Mouse (Mus musculus) limb, embryonic 13.5 days (tissue): Measurements from ENCODE around the gene Fkbp14. TPM values are rescaled to one million over a fixed set of nuclear protein-coding genes. Genes with fewer than 3 reads are reported as not detected.
A peak's percentile ranks its signal among the peaks of the same experiment; 100 is the strongest.

ENCODE experiments used
- ATAC-seq: fragments of 200-750 bp; cut with Nextera tagmentation; 2 replicates; pipeline ENCODE4 v1.8.0; 2017; ENCODE audit warnings: low read depth, moderate number of reproducible peaks, moderate TSS enrichment; ENCODE audit not compliant: low FRiP score
- H3K27ac ChIP-seq: fragments of 300-500 bp; sonication (generic); 2 replicates; pipeline ENCODE4 v1.5.1; 2015; ENCODE audit warnings: inconsistent platforms, mild to moderate bottlenecking, moderate library complexity
- H3K27me3 ChIP-seq: fragments of 300-500 bp; sonication (generic); 2 replicates; pipeline ENCODE4 v1.6.1; 2015; ENCODE audit warnings: mild to moderate bottlenecking, inconsistent platforms
- H3K36me3 ChIP-seq: fragments of 300-500 bp; sonication (generic); 2 replicates; pipeline ENCODE4 v1.6.1; 2015; ENCODE audit warnings: inconsistent platforms, mild to moderate bottlenecking, moderate library complexity
- H3K4me1 ChIP-seq: fragments of 300-500 bp; sonication (generic); 2 replicates; pipeline ENCODE4 v1.6.1; 2015; ENCODE audit warnings: inconsistent platforms
- H3K4me2 ChIP-seq: fragments of 300-500 bp; sonication (generic); replicated peaks from 2 replicates; pipeline ENCODE4 v1.6.1; 2015; ENCODE audit warnings: inconsistent platforms, mild to moderate bottlenecking, moderate library complexity
- H3K4me3 ChIP-seq: fragments of 300-500 bp; sonication (generic); 2 replicates; pipeline ENCODE4 v1.5.1; 2015; ENCODE audit warnings: moderate library complexity, mild to moderate bottlenecking, inconsistent platforms
- H3K9ac ChIP-seq: fragments of 300-500 bp; sonication (generic); 2 replicates; pipeline ENCODE4 v1.6.1; 2015; ENCODE audit warnings: mild to moderate bottlenecking, inconsistent platforms
- H3K9me3 ChIP-seq: fragments of 300-500 bp; sonication (generic); 2 replicates; pipeline ENCODE4 v1.6.1; 2016; ENCODE audit warnings: inconsistent platforms
- WGBS: fragments of 180-500 bp; shearing (Covaris S2); methylation state at CpG from one replicate; pipeline ENCODE4 v1.1.7; 2015; 5-methylcytosine and 5-hydroxymethylcytosine counted together
- polyA plus RNA-seq: library from polyadenylated mRNA; unstranded; fragments of >200 nt; fragmentation: Nextera tagmentation; extraction: Ambion mirVana; gene quantifications from 2 replicates; pipeline ENCODE4 v1.2.1, GENCODE M21; 2015

The Fkbp14 gene
- polyA plus RNA-seq, 1 experiment from 2014 or later, result 51.3 TPM

GRCm38 (mm10) chr6:54600681-54601347, 3.7 kb upstream of the Fkbp14 start:
- no peaks in the 10 kb centered on the region for H3K36me3 ChIP-seq
- peaks cover 35% of the 10 kb centered on the region for H3K4me1 ChIP-seq
- H3K4me2 ChIP-seq, result no peak overlapping the region
- no peak for ATAC-seq
- no peaks in the 10 kb centered on the region for H3K27me3 ChIP-seq
- H3K27ac ChIP-seq, result no peak overlapping the region
- H3K9me3 ChIP-seq, result peaks cover 3% of the 10 kb centered on the region; the same call in 1 of the 2 replicates
- H3K4me3 ChIP-seq, result no peak overlapping the region
- no peak overlapping the region for H3K9ac ChIP-seq
- WGBS, result 75% methylated on average over 5 of the region's 5 CpGs

GRCm38 (mm10) chr6:54597711-54598110, 603 bp upstream of the Fkbp14 start:
- H3K27me3 ChIP-seq, result no peaks in the 10 kb centered on the region
- WGBS, result 87% methylated on average over 3 of the region's 3 CpGs

DNA sequence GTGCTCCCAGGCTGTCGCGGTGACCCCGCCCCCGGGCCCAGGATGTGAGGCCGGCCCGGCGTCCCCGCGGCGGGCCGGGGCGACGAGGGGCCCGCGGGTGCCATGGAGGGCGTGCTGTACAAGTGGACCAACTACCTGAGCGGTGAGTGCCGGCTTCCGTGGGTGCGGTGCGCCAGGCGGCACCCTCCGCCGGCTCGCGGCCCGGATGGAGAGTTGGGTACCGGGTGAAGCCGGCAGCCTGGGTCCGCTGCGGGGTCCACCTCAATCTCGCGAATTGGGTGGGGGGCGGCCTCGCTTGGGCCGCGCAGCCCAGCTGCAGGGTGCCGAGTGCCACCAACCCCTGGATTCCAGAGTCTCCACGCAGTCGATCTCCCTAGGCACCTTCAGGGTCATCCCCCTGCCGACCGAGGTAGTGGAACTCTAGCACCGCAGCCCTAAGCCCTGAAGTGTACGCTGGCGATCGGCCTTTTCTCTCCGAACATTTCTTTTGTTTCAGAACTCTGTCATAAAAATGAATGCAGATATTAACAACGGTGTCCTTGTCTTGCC, 1.7 kb downstream of the Fkbp14 start:
- peak overlapping the region; percentile 65 for H3K27ac ChIP-seq
- peaks cover 47% of the 10 kb centered on the region for H3K4me1 ChIP-seq
- peak overlapping the region; percentile 78 for H3K4me2 ChIP-seq
- peak overlapping the region; percentile 93 for H3K9ac ChIP-seq
- no peaks in the 10 kb centered on the region for H3K36me3 ChIP-seq
- no peaks in the 10 kb centered on the region for H3K27me3 ChIP-seq
- under 1% methylated on average over 47 of the region's 48 CpGs for WGBS
- H3K4me3 ChIP-seq, result peak overlapping the region; percentile 94
- no peak; the same call in 1 of the 2 replicates for ATAC-seq
- H3K9me3 ChIP-seq, result no peaks in the 10 kb centered on the region

More at GRCm38 (mm10) chr6:54597711-54598110, 603 bp upstream of the Fkbp14 start:
- Histone ChIP-seq H3K9ac (no peak overlapping the region), H3K4me3 (no peak overlapping the region), H3K27ac (no peak overlapping the region), H3K4me1 (peaks cover 28% of the 10 kb centered on the region), H3K4me2 (no peak overlapping the region), H3K9me3 (no peaks in the 10 kb centered on the region), H3K36me3 (no peaks in the 10 kb centered on the region)
- no peak for ATAC-seq

DNA sequence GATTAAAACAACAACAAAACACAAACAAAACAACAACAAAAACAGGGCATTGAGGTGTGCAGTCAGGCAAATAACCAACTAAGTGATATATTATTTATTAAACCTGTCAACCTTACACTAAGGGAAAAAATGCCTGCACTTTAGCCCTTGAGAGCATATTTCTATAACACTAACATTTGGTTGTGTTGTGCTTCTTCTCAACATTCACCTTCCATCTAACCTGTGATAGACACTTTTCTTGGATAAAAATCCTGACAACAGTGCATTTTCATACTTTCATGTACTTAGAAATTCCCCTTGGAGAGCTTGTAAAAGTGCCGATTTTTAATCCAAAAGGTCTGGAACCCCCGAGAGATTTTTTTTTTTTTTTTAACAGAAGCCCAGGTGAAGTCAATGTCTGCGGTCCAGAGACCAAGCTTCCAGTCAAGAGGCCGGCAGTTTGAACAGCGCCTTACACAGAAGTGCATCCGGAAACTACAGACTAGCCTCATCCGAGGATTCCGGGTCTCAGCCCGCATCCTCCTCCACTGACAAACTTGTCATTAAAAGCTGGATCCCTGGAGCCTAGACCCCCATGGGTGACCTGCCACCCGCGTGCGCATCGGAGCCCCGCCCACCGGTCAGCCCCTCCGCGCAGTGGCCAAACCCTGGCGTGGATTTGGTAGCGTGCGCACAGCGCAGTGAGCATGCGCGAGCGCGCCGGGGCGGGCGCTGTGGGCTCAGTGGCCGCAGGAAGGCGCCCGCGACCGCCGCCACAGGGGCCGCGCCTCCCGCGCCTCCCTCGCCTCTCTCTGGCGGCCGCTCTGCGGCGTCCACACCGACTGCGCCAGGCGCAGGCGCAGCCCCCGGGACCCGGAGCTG, 2.4 kb downstream of the Fkbp14 start, which contains the start of gene Plekha8:
TSS of gene Plekha8 (plus strand) at position 643 of the 861 bp plus-strand sequence.
- WGBS, result under 1% methylated on average over 49 of the region's 49 CpGs
- Histone ChIP-seq H3K27ac (peak within 1 kb of the TSS; percentile 65), H3K4me3 (peak within 1 kb of the TSS; percentile 94), H3K9me3 (no peaks in the 10 kb centered on the region), H3K4me2 (peak within 1 kb of the TSS; percentile 78), H3K9ac (peak within 1 kb of the TSS; percentile 93), H3K4me1 (peaks cover 50% of the 10 kb centered on the region), H3K27me3 (no peaks in the 10 kb centered on the region), H3K36me3 (no peaks in the 10 kb centered on the region)
- ATAC-seq, result peak; percentile 88

DNA sequence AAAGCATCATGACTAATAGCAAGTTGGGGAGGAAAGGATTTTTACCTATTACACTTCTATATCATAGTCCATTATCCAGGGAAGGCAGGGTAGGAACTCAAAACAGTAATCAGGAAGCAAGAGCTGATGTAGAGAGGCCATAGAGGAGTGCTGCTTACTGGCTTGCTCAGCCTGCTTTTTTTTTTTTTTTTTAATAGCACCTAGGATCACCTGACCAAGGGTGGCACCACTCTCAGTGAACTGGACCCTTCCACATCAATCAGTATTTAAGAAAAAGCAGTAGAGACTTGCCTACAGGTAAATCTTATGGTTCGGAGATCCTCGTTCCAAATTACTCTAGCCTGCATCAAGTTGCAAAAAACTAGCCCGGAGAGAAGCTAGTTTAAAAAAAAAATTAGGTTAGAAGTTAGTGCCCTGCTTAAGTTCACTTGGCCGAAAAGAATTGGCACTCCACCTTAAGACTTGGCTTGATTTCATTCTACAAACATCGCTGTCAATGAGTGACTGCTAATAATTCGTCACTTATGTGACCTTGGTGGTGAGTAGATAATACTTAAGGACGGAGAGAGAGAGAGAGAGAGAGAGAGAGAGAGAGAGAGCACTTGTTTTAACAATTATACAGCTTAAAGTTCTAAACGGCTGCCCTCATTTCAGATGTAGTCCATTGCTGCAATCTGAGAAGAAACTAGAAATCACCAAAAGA, 3.2 kb downstream of the Fkbp14 start:
- WGBS, result 64% methylated on average over 8 of the region's 8 CpGs
- ATAC-seq, result no peak
- H3K9me3 ChIP-seq, result no peaks in the 10 kb centered on the region
- H3K9ac ChIP-seq, result no peak overlapping the region
- H3K27ac ChIP-seq, result no peak overlapping the region
- H3K27me3 ChIP-seq, result no peaks in the 10 kb centered on the region
- H3K36me3 ChIP-seq, result no peaks in the 10 kb centered on the region
- peak overlapping the region; percentile 94 for H3K4me3 ChIP-seq
- H3K4me2 ChIP-seq, result peak overlapping the region; percentile 78
- peaks cover 54% of the 10 kb centered on the region for H3K4me1 ChIP-seq

GRCm38 (mm10) chr6:54592938-54593535, 4.1 kb downstream of the Fkbp14 start:
- no peaks in the 10 kb centered on the region for H3K9me3 ChIP-seq
- H3K4me2 ChIP-seq, result peak overlapping the region; percentile 73
- H3K4me1 ChIP-seq, result peaks cover 50% of the 10 kb centered on the region
- no peaks in the 10 kb centered on the region for H3K27me3 ChIP-seq
- H3K27ac ChIP-seq, result peak overlapping the region; percentile 62; the same call in 1 of the 2 replicates
- peak; percentile 90 for ATAC-seq
- H3K36me3 ChIP-seq, result no peaks in the 10 kb centered on the region
- under 1% methylated on average over 20 of the region's 20 CpGs for WGBS
- peak overlapping the region; percentile 61 for H3K4me3 ChIP-seq
- peak overlapping the region; percentile 72 for H3K9ac ChIP-seq

DNA sequence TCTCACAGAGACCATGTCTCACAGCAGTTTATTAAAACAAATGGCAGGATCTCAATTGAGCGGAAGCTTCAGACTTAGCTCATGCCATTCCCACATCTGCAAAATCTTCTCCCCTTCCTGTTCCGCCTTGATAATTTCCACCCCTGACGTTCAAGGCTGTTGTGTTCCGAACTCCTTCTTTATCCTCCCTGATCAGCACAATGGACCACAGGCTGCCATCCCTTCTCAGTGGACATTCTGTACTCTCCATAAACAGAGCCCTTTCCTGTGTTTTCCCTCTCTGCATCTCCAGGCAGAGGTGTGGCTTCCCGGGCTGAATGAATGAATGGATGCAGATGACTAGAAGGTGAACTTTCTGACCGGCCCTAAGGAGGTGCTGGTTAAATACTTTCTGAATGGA, 5.3 kb downstream of the Fkbp14 start:
- Histone ChIP-seq H3K9ac (peak overlapping the region; percentile 55; the same call in 1 of the 2 replicates), H3K4me1 (peaks cover 43% of the 10 kb centered on the region), H3K4me3 (peak overlapping the region; percentile 61), H3K27me3 (no peaks in the 10 kb centered on the region), H3K9me3 (no peaks in the 10 kb centered on the region), H3K27ac (no peak overlapping the region), H3K4me2 (peak overlapping the region; percentile 73), H3K36me3 (no peaks in the 10 kb centered on the region)
- 49% methylated on average over 6 of the region's 6 CpGs for WGBS
- ATAC-seq, result no peak

DNA sequence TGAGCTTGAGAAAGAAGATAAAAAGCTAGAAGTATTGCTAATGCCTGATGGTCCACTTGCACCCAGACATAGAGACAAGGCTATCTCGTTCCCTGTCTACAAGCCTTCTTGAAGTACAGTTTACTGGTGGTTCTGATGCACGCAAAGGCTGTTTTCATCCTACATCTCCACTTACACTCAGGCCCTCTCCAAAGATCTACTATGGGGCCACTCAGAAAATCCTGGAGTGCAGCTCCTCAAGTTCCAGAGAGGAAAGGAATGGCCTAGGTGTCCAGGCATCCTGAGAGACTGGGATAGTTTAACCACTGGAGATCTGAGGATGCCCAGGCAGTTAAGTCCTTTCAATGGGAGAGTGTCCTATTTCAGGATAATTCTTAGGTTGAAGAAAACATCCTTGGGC, 6.4 kb downstream of the Fkbp14 start:
- Histone ChIP-seq H3K36me3 (no peaks in the 10 kb centered on the region), H3K4me3 (no peak overlapping the region), H3K27me3 (no peaks in the 10 kb centered on the region), H3K4me2 (peak overlapping the region; percentile 73), H3K27ac (no peak overlapping the region), H3K9me3 (no peaks in the 10 kb centered on the region), H3K4me1 (peaks cover 32% of the 10 kb centered on the region), H3K9ac (no peak overlapping the region)
- no peak for ATAC-seq
- WGBS, result 93% methylated on average over 2 of the region's 2 CpGs

GRCm38 (mm10) chr6:54588212-54588611, 8.9 kb downstream of the Fkbp14 start:
- no peak for ATAC-seq
- Histone ChIP-seq H3K27ac (no peak overlapping the region), H3K9me3 (no peaks in the 10 kb centered on the region), H3K36me3 (peaks cover 9% of the 10 kb centered on the region), H3K4me2 (no peak overlapping the region), H3K9ac (no peak overlapping the region), H3K4me1 (peaks cover 26% of the 10 kb centered on the region), H3K4me3 (no peak overlapping the region), H3K27me3 (no peaks in the 10 kb centered on the region)
- 59% methylated on average over 1 of the region's 1 CpGs for WGBS

- Histone ChIP-seq H3K4me2 (no peak overlapping the region), H3K36me3 (peaks cover 14% of the 10 kb centered on the region), H3K27ac (no peak overlapping the region), H3K27me3 (no peaks in the 10 kb centered on the region), H3K4me3 (no peak overlapping the region), H3K9ac (no peak overlapping the region), H3K4me1 (peaks cover 26% of the 10 kb centered on the region), H3K9me3 (no peaks in the 10 kb centered on the region)
- 72% methylated on average over 4 of the region's 4 CpGs for WGBS
- ATAC-seq, result no peak
Measured at GRCm38 (mm10) chr6:54587683-54588082, 9.4 kb downstream of the Fkbp14 start.

DNA sequence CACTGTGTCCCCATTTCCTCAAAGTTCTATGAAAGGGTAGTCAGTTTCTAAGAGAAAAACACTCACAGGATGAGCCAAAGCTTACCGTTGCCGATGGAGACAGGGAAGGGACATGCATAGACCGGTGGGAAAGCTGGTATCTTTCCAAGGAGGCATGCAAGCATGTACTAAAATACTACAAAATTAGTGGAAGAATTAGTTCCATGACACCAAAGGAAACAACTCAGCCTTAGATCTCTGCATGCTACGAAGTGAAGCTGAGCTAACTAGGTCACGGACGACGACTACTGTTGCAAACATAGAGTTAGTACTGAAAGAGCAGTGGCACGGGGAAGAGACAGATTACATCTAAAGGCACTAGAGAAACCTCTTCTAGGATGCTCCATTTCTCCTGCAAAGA, 10.2 kb downstream of the Fkbp14 start:
- no peak overlapping the region for H3K9ac ChIP-seq
- peaks cover 22% of the 10 kb centered on the region for H3K4me1 ChIP-seq
- peaks cover 20% of the 10 kb centered on the region for H3K36me3 ChIP-seq
- no peak for ATAC-seq
- WGBS, result 84% methylated on average over 8 of the region's 8 CpGs
- H3K4me2 ChIP-seq, result no peak overlapping the region
- H3K4me3 ChIP-seq, result no peak overlapping the region
- H3K27me3 ChIP-seq, result no peaks in the 10 kb centered on the region
- H3K9me3 ChIP-seq, result no peaks in the 10 kb centered on the region
- H3K27ac ChIP-seq, result no peak overlapping the region
